Mouse (Mus musculus): ENCODE results near the gene Fchsd2. TPM values are rescaled to one million over a fixed set of nuclear protein-coding genes. Genes with fewer than 3 reads are reported as not detected.

The Fchsd2 gene
- polyA plus RNA-seq, 1 experiment, result 14.7 TPM

GRCm38 (mm10) chr7:101253071-101253470 is 160.4 kb downstream of the Fchsd2 start:
- 53% methylated on average over 2 of the region's 2 CpGs for WGBS
- Histone ChIP-seq H3K4me3 (replicated peaks; ENCODE audit: extremely low read depth, low read depth, low read length) (no peak overlapping the region), H3K4me1 (ENCODE audit: control insufficient read depth, insufficient read depth, low read length) (no peaks in the 10 kb centered on the region)
- no peak for TF ChIP-seq CTCF (IDR thresholded peaks at IDR 0.05; ENCODE audit: insufficient read depth, low read length)
- TF ChIP-seq POLR2A (IDR thresholded peaks at IDR 0.05; ENCODE audit: borderline replicate concordance, extremely low read depth, low read depth, low read length), result no peak
- DNase-seq, result no peak

DNA sequence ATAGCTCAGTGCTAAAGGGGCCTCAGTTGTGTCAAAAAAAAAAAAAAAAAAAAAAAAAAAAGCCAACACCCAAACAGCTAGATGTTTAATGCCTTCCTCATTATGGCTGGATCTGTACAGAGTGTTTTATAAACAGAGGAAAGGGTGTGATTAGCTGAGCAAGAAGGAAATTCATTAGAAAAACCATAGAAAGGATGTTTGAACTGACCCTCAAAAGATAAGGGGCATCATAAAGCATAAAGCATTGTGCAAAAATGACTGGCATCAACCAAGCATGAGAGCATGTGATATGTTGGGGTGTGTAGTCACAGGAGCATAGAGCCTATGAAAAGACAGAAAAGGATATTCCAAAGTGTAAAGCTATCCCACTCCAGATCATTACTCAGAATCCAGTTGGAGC is 165.8 kb downstream of the Fchsd2 start:
- DNase-seq, result no peak
- TF ChIP-seq CTCF (IDR thresholded peaks at IDR 0.05; ENCODE audit: insufficient read depth, low read length) (no peak), POLR2A (IDR thresholded peaks at IDR 0.05; ENCODE audit: borderline replicate concordance, extremely low read depth, low read depth, low read length) (no peak)
- Histone ChIP-seq H3K4me3 (replicated peaks; ENCODE audit: extremely low read depth, low read depth, low read length) (no peak overlapping the region), H3K4me1 (ENCODE audit: control insufficient read depth, insufficient read depth, low read length) (peaks cover 3% of the 10 kb centered on the region)

DNA sequence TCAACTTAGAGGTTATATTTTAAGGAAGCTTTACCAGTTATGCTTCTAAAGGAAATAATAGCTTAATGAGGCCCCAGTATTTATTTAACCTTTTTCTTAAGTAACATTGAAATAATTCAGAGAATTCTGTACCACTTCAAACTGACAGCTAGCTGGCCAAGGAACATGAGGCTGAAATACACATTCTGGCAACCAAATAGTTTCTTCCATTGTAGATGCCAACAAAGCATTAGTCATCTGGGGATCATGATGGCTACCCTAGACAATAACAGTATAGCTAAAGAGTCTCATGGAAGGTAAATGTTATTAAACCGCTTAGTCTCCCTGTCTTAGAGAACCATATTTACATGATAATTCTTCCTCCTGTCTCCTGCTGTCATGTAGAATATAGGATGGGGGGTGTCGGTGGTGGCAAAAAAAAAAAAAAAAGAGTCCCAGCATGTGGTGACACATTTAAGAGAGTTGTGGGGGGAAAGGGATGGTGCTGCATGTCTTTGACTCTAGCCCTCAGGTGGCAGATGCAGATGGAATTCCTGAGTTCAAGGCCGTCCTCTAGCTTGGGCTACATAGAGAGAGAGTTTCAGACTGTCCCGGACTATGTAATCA is 169.4 kb downstream of the Fchsd2 start:
- H3K4me3 ChIP-seq (replicated peaks; ENCODE audit: extremely low read depth, low read depth, low read length), result no peak overlapping the region
- H3K4me1 ChIP-seq (ENCODE audit: control insufficient read depth, insufficient read depth, low read length), result peaks cover 6% of the 10 kb centered on the region
- 87% methylated on average over 4 of the region's 4 CpGs for WGBS
- DNase-seq, result no peak
- no peak for TF ChIP-seq POLR2A (IDR thresholded peaks at IDR 0.05; ENCODE audit: borderline replicate concordance, extremely low read depth, low read depth, low read length)
- TF ChIP-seq CTCF (IDR thresholded peaks at IDR 0.05; ENCODE audit: insufficient read depth, low read length), result no peak

DNA sequence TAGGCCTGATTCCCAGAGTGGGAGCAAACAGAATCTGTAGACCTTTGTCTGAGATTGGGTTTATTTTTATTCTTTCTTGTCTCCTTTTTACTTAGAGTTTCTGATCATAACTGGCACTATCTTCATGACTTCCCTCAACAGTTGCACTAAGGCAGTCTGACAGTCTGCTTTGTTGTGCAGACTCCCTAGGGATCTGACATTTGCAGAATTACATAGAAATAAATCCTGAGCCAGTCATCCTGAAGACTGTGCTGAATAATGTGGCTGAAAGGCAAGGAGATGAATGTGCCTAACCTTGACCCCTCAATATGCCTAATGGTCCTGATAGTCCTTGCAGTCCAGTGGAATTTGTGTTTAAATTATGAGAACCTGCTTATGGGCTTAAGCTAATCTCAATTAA is 170.8 kb downstream of the Fchsd2 start:
- no peak for DNase-seq
- TF ChIP-seq CTCF (IDR thresholded peaks at IDR 0.05; ENCODE audit: insufficient read depth, low read length) (no peak), POLR2A (IDR thresholded peaks at IDR 0.05; ENCODE audit: borderline replicate concordance, extremely low read depth, low read depth, low read length) (no peak)
- peaks cover 6% of the 10 kb centered on the region for H3K4me1 ChIP-seq (ENCODE audit: control insufficient read depth, insufficient read depth, low read length)
- no peak overlapping the region for H3K4me3 ChIP-seq (replicated peaks; ENCODE audit: extremely low read depth, low read depth, low read length)

DNA sequence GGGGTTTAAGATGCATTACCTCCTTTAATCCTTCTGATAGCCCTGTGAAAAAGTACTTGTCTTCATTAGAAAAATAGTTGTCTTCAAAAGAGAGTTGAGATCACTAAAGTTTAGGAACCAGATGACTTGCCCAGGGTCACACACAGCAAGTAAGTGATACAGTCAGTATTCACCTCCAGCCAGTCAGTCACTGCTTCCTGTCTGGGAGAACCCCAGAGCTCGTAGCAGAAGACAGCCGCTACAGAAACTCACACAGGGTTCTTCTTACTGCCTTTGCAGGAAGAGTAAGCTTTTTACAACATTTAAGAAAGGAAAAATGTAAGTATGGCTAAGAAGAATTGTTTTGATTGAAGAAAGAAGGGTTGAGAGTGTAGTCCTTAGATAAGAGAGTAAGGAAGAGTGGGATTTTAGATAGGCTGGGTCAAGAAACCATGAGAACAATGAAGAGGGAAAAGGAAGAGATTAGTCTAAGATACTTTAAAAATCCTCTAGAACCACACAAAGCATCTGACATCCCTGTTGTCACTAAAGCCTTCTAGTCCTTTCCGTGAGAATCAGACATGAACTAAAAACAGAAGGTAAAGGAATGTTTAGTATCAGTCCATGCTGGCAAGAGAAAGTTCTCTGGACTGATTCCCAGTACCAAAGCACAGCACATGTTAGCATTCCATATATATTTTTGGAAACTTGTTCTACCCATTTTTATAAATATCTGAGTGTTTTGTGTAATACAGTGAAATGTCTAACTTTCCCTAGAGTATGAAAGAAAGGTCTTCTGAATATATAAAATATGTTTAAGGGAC is 175.0 kb downstream of the Fchsd2 start:
- H3K4me1 ChIP-seq (ENCODE audit: control insufficient read depth, insufficient read depth, low read length), result peaks cover 4% of the 10 kb centered on the region
- DNase-seq, result no peak
- TF ChIP-seq CTCF (IDR thresholded peaks at IDR 0.05; ENCODE audit: insufficient read depth, low read length) (no peak), POLR2A (IDR thresholded peaks at IDR 0.05; ENCODE audit: borderline replicate concordance, extremely low read depth, low read depth, low read length) (no peak)
- H3K4me3 ChIP-seq (replicated peaks; ENCODE audit: extremely low read depth, low read depth, low read length), result no peak overlapping the region
- WGBS, result 25% methylated on average over 3 of the region's 3 CpGs

DNA sequence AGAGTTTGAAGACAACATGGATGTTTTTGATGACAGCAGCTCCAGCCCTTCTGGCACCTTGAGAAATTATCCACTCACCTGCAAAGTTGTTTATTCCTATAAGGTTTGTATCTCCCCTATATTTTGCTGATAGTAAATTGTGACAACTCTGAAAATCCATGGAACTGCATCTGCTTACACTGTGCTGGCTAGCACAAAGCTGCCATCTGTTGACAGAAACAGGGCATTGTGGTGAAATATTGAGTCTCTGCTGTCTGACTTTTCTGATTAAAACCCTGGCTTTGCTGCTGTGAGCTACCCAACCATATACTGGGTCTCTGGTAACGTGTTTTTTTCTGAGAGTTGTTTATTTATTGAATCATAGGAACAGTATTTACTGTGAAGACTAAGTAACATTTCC is 178.9 kb downstream of the Fchsd2 start:
- WGBS, result 63% methylated on average over 1 of the region's 1 CpGs
- DNase-seq, result no peak
- H3K4me3 ChIP-seq (replicated peaks; ENCODE audit: extremely low read depth, low read depth, low read length), result no peak overlapping the region
- H3K4me1 ChIP-seq (ENCODE audit: control insufficient read depth, insufficient read depth, low read length), result peaks cover 1% of the 10 kb centered on the region
- TF ChIP-seq CTCF (IDR thresholded peaks at IDR 0.05; ENCODE audit: insufficient read depth, low read length) (no peak), POLR2A (IDR thresholded peaks at IDR 0.05; ENCODE audit: borderline replicate concordance, extremely low read depth, low read depth, low read length) (no peak)

DNA sequence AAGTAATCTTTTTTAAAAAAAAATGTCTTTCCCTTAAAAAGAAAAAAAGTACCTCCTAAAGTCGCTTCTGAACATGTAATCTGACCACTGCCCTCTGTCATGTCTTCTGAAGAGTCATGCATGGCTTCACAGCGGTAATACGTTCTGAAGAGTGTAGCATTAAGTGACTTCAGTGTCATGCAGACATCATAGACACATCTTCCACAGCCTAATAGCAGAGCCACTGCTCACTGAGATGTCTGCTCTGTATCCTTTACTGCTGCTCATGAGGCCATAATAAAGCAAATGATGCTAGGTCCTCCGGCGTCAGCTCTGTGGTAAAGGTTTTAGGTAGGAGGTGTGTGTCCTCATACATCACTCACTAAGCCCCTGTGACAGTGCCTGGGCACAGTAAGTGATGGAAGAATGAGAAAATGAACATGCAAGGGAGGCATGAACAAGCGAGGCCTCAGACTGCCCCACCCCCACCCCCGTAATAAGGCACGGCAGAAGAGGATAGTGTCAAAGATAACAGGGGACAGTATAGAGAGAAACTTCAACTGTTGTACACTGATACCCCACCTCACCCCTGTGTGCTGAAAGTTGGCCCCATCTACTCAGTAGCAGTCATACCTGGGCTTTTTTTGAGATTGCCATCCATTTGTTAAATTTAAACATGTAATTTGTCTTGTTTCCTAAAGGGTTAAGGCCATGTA is 179.9 kb downstream of the Fchsd2 start:
- Histone ChIP-seq H3K4me3 (replicated peaks; ENCODE audit: extremely low read depth, low read depth, low read length) (no peak overlapping the region), H3K4me1 (ENCODE audit: control insufficient read depth, insufficient read depth, low read length) (no peaks in the 10 kb centered on the region; the same call in none of the 2 replicates)
- DNase-seq, result no peak
- TF ChIP-seq CTCF (IDR thresholded peaks at IDR 0.05; ENCODE audit: insufficient read depth, low read length) (no peak), POLR2A (IDR thresholded peaks at IDR 0.05; ENCODE audit: borderline replicate concordance, extremely low read depth, low read depth, low read length) (no peak)
- WGBS, result 85% methylated on average over 8 of the region's 8 CpGs

DNA sequence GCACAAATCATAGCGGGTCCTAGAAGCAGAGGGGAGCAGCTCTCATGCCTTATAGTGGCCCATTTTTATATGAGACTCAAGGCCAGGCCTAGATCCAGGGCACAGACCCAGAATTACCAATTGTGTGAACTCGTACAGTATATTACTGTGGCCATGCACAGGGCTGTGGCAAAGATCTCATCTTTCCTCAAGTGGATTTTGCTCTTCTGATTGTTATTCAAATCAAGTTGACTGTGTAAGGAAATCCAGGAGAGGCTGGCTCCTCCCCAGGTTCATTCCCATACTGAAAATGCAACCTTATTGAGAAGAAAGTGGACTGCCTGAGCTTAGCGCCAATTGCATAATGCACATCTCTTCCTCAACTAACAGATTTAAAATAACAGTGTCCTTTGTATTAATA is 190.1 kb downstream of the Fchsd2 start:
- Histone ChIP-seq H3K4me1 (ENCODE audit: control insufficient read depth, insufficient read depth, low read length) (no peaks in the 10 kb centered on the region), H3K4me3 (replicated peaks; ENCODE audit: extremely low read depth, low read depth, low read length) (no peak overlapping the region)
- no peak for DNase-seq
- WGBS, result 91% methylated on average over 3 of the region's 3 CpGs
- TF ChIP-seq CTCF (IDR thresholded peaks at IDR 0.05; ENCODE audit: insufficient read depth, low read length), result no peak
- TF ChIP-seq POLR2A (IDR thresholded peaks at IDR 0.05; ENCODE audit: borderline replicate concordance, extremely low read depth, low read depth, low read length), result no peak

GRCm38 (mm10) chr7:101284504-101284903 is 191.8 kb downstream of the Fchsd2 start:
- 93% methylated on average over 1 of the region's 1 CpGs for WGBS
- TF ChIP-seq POLR2A (IDR thresholded peaks at IDR 0.05; ENCODE audit: borderline replicate concordance, extremely low read depth, low read depth, low read length) (no peak), CTCF (IDR thresholded peaks at IDR 0.05; ENCODE audit: insufficient read depth, low read length) (no peak)
- DNase-seq, result no peak
- Histone ChIP-seq H3K4me1 (ENCODE audit: control insufficient read depth, insufficient read depth, low read length) (peaks cover 3% of the 10 kb centered on the region; the same call in 1 of the 2 replicates), H3K4me3 (replicated peaks; ENCODE audit: extremely low read depth, low read depth, low read length) (no peak overlapping the region)
